Mouse (Mus musculus): ENCODE results near the gene 0610009B22Rik.
A peak's percentile ranks its signal among the peaks of the same experiment; 100 is the strongest.

Gene 0610009B22Rik

DNA sequence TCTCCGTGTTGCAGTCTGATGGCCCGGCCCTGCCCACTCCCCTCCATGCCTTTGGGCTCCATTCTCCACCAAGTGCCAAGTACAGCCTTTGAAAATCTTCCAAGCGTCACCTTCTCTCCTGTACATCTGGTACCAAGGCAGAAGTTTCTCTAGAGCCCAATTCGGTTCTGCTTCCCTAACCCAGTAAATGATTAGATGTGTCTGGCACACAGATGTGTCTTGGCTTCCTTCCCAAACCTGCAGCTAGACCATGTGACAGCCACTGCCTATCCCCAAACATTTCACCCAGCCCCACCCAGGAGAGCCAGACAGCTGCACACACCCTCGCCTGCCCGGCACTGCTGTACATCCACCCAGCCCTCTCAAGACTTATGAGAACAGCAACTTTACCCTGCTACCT, 30.0 kb downstream of the 0610009B22Rik start:
- no peak for DNase-seq (ENCODE audit: low spot score)

DNA sequence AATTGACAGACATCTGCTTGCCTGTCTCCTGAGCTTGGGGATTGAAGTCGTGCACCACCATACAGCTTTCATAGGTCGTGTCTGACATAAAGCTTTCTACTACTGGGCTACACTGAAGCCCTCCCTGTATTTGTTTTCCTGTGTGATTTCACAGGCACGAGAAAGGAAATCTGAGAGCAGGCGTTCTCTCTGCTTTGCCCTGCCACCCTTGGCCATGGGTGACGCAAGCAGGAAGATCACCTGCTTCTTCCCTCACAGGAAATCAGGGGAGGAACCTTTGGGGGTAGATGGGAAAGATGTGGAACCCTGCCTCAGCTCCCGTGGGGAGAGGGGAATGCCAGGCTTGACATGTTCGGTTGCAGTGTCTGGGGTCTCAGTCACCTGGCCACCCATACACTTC, 30.4 kb downstream of the 0610009B22Rik start:
- DNase-seq (ENCODE audit: low spot score) = no peak

DNA sequence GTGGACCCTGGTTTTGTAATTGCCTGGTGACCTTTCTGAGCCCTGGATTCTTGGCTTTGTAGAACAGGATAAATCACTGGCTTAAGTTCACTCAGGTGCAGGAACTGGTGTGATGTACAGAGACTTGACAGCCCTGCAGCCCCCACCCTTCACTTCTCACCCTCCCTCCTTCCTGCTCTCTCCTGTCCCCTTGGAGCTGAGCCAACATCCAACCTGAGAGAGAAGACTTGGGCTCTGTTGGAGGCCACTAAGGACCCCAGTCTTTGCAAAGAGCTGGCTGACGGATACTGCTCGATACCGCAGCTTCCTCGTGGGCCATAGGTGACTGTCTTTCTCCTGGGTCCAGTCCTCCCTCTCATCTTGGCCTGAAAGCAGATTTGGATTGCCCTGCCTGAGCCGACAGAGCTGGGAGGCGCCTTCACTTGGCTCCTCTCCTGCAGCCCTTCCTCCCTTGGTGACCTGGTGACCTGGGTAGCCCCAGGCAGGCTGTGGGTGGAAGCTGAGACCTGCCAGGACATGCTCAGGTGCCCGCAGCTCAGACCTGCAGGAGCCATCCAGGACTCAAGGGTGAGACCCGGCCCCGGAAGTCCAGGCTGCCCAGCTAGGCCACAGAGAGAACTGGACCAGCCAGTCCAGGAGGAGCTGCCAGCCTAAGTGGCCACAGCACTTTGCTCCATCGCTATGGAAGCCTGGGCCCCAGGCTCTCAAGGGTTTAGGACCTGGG, 31.7 kb downstream of the 0610009B22Rik start:
- no peak for DNase-seq (ENCODE audit: low spot score)

DNA sequence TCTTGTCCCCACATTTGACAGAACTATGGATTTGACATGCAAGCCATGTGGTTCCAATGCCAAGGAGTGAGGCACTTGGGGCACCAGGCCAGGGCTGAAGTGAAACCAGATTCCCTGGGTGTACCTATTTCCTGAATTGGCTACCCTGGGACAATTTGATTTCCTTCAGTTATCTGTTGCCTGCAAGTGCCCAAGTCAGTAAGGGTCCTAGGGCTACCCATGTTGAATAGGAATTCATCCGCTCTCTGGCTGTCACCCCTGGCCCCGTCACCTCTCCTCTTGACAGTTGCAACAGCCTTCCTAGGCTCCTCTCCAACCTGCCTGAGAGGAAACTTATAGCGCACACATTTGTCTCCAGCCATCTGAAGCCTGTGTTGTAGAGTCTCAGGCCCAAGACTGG, 33.8 kb downstream of the 0610009B22Rik start:
- DNase-seq (ENCODE audit: low spot score) = no peak

DNA sequence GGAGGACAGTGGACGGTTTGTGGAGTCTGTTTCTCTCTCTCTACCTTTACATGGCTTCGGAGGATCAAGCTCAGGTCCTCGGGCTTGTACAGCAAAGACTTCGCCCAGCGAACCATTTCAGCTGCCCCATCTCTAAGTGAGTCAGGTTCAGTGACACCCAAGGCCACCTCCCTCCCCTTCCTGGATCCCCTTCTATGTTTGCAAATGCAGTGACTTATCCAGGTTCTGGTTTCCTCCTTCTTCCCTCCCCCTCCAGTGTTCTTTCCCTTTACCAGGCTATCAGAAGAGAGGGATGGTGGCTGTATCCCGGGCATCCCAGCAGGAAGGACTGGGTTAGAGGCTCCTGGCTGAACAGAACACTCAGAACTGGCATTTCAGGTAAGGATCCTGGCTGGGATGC, 34.9 kb downstream of the 0610009B22Rik start:
- no peak for DNase-seq (ENCODE audit: low spot score)

DNA sequence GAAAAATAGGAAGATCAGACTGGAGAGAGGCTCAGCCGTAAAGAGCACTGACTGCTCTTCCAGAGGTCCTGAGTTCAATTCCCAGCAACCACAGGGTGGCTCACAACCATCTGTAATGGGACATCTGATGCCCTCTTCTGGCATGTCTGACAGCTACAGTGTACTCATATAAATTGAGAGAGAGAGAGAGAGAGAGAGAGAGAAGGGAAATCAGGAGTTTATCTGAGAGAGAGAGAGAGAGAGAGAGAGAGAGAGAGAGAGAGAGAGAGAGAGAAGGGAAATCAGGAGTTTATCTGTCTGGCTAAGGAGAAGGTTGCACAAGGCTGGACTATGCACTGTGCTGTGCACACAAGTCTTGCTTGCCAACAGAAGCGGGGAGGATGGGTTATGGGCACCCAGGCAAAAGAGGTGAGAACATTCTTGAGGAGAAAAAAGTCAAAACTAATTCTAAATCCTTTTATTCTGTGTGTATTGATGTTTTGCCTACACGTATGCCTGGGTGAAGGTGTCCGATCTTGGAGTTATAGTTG, 35.7 kb downstream of the 0610009B22Rik start:
- no peak for DNase-seq (ENCODE audit: low spot score)

DNA sequence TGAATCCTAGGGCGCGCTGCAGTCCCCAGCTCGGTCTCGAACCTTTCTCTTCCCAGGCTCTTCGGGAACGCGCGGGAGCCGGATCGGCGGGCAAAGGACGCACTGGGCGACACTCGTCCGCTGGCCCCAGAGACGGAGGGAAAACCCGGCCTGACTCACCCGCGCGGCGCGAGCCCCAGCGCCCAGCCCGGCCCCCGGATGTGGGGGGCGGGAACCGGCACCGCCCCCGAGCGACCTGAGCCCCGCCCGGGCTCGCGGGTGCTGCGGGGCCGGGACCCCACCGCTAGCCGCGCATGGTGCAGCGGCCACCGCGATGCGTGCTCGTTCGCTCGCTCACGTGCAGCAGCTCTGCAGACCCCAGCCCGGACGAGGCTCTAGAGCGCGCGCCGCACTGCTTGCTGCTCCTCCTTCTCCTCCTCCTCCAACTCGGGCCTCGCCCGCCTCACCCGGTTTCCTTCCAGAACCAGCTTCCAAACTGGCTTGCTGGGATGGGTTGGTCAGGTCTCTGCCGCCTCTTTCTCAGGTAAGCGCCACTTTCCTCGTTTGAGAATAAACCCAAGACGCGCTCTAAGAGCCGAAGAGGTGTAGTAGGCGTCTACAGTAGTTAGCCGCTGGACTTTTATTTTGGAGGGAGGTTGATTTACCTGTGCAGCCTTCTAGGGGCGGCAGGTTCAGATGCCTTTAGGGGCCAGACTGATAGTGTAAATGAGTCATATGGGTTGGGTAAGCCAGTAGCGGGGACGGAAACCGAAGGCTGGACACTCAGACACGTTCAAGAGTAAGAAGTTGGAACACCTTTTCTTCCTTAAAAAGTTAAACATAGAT, 37.8 kb downstream of the 0610009B22Rik start, which contains the start of the genes N4bp3 and D930048N14Rik:
TSS of gene N4bp3 (minus strand) at position 152 of the 825 bp plus-strand sequence.
TSS of gene D930048N14Rik (plus strand) at position 264 of the 825 bp plus-strand sequence.
- no peak for DNase-seq (ENCODE audit: low spot score)

DNA sequence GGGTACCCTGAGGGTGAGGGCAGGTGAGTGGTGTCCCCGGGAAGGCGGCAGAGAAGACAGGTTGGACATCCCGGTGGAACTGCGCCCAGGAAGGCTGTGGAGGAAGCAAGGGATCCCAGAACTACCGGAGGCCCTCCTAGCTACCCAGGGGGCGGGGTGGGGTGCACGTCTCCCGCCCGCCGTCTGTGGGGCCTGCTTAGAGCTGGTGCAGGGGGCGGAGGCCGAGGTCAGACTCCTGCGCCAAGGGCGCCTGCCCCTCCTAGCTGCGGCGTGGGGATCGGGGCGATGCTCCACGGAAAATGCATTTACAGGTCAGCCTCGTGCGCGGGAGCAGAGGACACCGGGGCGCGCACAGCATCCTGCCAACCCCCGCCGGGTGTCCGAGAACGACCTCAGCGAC, 38.4 kb downstream of the 0610009B22Rik start:
- DNase-seq (ENCODE audit: low spot score) = no peak

DNA sequence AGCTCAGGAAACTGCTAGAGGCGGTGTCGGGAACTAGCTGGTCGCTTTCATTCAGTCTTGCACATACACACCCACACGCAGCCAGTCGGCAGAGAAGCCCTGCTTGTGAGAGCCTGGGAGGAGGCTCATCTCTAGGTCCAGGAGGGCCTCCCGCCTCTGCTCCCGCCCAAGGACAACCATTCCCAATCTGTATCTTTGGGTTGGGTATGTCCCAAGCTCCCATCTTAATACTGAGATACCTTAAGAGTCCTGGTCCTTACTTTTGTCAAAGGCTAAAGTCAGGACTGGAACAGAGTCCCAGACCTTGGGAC, 38.8 kb downstream of the 0610009B22Rik start:
- DNase-seq (ENCODE audit: low spot score) = no peak

DNA sequence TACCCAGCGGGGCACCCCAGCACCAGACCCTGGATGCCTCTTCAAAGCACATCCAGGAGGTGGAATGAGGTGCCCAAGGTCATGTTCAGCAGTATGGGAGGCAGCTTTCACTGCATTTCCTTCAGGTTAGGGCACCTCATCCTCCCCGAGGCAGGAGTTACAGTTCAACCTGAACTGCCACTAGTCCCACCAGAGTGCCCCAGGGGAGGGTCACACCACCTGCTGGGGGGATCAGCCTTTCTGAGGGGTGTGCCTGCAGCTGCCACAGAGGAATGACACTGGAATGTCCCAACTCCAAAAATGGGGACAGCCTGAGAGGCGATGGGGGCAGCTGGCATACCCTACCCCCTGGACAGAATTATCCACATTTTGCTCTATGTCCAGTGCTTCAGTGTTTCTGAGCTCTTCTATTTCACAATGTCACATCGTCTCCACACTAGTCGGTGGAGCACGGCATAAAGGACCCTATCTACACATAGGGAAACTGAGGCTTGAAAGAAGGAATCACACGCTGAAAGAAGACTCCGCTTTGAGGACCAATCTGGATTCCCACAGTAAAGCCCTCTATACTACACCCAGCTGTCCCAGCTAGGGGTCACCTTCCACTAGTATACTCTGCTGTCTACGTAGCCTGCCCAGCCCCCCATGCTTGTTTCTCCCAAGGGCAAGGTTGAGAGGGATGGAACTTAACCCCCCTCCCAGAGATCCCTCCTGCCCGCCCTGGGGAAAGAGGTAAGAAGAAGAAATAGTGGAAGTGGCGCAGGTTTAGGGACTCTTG, 39.4 kb downstream of the 0610009B22Rik start:
- DNase-seq (ENCODE audit: low spot score) = no peak

DNA sequence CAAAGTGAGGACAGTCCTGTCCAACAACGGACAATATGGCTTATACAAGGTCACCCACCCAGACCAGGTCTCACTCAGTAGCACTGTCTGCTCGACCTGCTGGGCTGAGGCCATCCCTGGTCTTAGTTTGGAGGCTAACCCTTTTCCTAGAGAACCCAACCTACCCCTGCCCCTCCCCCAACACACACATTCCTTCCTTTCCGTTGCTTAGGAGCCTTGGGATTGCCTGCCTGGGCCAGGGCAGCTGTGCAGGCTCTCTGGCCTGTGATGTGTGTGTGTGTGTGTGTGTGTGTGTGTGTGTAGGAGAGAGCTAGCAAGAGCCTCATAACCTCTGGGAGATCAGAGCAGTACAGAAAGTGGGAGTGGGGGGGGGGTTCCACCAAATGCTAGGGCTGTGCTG, 40.1 kb downstream of the 0610009B22Rik start:
- DNase-seq (ENCODE audit: low spot score) = no peak

DNA sequence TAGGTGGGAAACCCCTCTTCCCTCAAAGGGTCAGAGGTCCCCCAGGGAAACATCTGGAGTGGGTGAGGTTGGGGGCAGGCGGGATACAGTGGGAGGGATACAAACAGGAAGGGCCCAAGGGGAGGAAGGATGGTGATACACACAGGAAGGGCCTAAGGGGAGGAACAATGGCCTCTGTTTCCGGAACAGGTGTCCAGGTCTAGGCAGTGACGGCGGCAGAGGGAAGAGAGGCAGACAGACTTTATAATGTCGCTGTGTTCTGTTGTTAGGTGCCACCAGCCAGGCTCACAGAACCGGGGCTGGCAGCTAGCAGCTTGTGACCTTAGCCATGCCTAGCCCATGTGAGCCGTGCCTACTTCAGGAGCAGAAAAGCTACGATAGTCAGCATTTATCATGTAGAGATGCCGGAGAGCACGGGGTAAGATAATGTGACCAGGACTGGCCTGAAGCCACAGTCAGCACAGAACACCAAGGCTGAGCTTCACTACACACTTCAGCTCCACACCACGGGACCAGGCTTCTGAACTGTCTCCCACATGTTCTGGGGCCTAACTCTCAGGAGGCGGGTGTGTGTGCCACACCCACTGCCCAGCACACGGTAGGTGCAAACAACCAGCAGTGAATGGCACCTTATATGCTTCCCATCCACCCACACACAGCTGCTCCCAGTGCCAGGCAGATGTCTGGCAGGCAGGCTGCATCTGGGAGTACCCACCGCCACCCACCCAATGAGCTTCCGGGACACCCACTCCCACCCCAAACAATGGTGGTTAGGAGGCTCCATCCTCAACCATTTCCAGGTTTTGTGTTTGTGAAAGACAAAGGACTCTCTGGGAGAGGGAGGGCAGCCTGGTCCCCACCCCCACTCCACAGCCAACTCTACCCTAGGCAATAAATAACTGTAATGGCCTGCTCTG, 41.7 kb downstream of the 0610009B22Rik start:
- no peak for DNase-seq (ENCODE audit: low spot score)

DNA sequence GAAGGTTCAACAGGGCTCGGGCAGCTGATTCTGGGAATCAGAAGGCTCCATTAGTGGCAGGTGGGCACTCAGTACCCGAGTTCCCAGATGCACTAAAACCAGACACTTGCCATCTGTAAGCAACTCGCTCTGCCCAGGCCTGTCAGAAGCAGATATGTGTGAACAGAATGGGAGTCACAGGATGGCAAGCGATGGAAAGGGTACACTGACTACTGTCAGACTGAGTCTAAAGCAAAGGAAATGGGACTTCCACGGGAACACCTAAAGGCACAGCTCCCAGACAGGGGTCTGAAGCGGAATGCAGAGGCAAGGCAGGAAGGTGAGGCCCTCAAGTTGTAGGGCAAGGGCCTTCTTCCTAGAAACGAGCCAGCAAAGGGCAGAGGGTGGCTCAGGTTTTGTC, 42.4 kb downstream of the 0610009B22Rik start:
- no peak for DNase-seq (ENCODE audit: low spot score)

DNA sequence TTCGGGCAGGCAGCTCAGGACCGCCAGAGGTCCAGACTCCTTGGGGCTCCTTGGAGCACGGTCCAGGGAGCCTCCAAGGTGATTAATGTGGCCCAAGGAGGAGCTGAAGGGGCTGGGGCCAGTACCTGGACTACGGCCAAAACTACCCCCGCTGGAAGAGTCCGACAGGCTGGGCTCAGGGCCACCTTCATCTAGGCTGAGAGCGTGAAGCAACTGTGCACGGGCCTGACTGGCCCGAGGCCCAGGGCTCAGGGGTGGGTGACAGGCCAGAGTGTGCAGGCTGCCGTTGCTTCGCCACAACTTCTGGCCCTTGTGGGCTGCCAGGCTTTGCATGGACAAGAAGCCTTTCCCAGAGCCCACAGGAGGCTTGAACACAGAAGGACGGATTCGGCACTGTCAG, 43.4 kb downstream of the 0610009B22Rik start:
- DNase-seq (ENCODE audit: low spot score) = no peak

DNA sequence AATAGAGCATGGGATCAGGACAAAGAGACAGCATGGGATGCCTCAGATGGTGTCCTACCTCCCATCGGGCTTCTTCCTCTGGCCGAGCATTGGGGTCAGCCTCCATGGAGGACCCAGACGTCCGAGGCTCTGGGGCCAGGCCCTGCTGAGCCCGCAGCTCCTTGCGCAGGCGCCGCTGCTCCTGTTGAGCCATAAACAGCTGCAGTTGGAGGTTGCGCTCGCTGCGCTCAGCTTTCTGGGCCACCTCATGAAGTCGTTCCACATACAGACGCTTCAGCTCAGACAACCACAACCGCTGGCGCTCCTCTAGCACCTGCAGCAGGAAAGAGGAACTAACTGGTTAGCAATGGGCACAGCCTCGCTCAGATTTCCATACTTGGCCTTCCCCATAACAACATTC, 44.5 kb downstream of the 0610009B22Rik start:
- DNase-seq (ENCODE audit: low spot score) = no peak

DNA sequence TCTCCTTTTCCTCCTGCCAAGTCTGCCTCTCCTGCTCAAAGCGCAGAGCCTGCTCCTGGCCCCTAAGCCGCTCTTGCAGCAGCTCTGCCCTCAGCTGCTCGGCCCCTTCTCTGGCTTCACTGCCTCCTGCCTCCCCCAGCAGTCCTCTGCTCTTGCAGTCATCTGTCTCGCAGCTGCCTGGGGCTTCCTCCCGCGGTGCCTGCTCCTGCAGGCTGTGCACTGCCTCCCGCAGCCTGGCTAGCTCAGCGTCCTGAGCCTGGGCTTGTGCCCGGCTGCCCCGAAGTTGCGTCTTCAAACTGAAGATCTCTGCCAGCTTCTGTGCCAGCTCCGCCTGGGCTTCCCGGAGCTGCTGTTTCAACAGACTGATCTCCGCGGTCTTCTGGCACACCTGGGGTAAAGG, 44.9 kb downstream of the 0610009B22Rik start:
- no peak for DNase-seq (ENCODE audit: low spot score)

DNA sequence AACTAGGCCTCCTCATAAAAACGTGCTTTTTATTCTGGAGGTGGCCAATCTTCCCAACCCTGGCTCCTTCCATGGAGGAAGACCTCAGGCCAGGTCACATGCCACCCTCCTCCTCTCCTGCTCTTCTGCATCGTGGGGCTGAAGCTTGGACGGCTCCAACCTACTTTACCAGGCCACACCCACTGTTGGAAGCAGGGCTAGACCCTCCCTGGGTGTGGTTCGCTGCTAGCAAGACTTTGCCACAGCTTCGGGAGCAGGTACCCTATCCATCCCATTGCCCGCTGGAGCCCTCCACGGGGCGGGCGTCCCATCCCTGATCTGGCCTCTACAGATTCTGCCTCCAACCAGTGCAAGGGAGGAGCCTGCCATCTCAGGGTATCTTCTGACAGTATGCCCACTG, 45.5 kb downstream of the 0610009B22Rik start:
- DNase-seq (ENCODE audit: low spot score) = no peak

DNA sequence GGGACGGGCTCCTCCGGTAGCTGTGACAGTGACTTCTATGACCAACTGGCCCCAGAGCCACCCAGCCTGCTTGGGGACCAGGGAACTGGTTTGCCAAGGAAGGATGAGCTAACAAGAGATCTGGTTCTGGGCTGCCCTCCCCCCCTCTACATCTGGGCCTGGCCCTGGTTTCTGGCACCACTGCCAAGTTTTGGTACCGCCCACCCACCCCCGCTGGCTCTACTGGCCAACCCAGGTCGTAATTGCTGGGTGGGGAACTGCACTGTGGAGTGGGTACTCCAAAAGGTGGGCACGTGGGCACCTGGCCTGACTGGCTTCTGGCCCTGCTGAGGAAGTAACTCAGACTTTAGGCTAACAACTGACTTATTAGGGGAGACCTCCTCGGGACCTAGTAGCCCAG, 47.9 kb downstream of the 0610009B22Rik start:
- DNase-seq (ENCODE audit: low spot score) = no peak

DNA sequence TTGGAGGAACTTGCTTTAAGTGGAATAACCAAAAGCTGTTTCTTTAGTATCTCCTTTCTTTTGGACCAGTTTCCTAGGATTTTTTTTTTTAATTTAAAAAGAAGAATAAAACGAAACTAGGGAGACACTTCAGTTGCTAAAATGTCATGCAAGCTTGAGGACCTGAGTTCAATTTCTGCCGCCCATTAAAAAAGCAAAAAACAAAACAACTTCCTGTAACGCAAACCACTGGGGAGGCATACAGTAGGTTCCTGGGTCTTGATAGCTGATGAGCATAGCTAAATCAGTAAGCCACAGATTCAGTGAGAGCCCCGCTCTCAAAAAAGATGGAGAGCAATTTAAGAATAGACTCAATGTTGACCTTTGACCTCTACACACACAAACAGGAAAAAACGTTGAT, 50.2 kb downstream of the 0610009B22Rik start:
- DNase-seq (ENCODE audit: low spot score) = no peak

DNA sequence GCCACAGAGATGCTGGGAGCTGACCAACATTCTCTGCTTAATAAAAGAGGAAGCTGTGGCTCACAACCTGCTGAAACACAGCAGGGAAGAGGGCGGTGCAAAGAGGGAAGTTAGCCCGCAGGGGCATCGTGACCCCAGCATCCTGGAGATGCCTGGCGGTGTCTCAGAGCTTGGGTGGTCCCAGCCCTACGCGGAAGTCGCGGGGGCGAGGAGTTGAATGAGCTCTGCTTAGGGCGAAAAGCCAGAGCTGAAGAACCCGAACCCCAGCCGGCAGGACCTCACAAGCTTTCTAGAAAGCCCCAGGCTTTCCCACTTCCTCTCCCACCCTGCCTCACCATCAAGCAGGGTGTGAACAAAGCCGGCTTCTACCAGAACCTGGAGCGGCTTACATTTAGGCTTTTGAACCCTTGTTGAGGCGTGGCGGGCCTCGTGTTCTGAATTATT, 50.7 kb downstream of the 0610009B22Rik start:
- peak; percentile 46 for DNase-seq (ENCODE audit: low spot score)

DNA sequence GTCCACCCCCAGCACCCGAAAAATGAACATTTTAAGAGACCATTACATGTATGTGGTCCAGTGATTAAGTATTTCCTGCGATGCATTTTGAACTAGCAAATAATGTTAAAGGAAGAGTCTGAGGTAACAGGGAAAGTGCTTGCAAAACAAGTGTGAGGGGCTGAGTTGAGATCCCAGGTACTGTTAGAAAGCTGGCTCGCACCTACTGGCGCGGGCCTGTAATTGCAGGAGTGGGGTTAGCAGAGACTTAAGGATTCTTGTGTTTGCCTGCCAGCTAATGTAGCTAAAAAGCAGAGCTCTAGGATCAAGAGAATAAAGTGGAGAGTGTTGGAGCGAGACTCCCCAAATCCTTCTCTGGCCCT, 52.4 kb downstream of the 0610009B22Rik start:
- DNase-seq (ENCODE audit: low spot score) = peak; percentile 48

Data from layer of hippocampus, adult 11-12 months (tissue).